Mouse (Mus musculus): Measurements from ENCODE around the gene Col4a6.

Gene Col4a6

GRCm38 (mm10) chrX:141265986-141266385 is 207.9 kb downstream of the Col4a6 start:
- no peak for DNase-seq (ENCODE audit: low read depth, low spot score)

- DNase-seq (ENCODE audit: low read depth, low spot score): no peak
Observed at GRCm38 (mm10) chrX:141249636-141250035, 224.2 kb downstream of the Col4a6 start.

DNA sequence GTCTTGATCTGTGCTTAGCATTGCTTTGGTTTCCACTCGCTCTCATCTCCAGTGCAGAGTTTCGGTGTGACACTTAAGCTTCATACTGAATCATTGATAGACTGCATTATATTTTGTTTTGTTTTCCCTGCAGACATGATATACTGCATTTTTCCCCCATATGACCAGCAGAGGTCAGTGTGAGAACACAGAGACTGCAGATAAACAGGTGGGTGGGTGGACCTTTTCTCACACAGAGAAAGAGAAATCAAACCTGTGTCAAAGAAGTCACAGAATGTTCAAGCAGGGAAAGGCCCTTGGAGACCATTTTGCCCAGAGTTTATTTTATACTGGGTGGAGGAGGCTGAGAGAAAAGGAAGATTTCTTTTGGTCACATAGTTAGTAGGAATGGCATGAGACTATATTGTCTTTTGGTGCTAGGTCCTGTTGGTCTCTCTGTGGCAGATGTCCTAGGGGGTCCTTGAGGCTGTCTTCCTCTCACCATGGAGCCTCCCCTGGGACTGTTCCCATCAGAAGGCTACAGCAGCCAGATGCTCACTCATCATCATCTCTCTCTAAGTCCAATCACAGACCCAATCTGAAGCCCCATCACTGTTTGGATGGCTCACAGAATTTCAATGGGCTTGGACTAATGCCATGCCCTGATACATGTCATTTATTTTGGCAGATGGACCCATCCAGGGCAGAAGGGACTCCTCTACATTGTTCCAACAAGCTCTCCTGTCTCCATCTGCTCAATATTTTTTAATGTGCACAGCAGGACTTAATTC is 237.1 kb downstream of the Col4a6 start:
- DNase-seq (ENCODE audit: low read depth, low spot score): no peak

DNA sequence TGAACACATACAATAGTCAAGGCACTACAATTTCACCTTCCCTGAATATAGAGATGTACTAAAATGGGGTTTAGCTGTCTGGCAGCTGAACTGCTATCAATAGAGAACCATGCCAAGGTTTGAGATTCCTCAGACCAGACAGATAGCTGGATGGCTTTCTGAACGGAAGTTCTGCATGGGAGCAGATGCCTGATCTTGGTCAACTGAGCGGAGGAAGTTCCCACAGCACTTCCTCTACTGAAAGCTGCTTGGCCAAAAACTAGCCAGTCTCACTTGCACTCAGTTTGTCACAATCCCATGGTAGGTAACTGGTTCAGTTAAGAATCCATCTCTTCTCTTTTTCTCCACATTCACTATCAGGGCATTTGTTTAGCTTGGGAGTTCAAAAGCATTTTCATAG is 245.7 kb downstream of the Col4a6 start:
- DNase-seq (ENCODE audit: low read depth, low spot score): no peak

- DNase-seq (ENCODE audit: low read depth, low spot score): no peak
Observed at GRCm38 (mm10) chrX:141212802-141213201, 261.1 kb downstream of the Col4a6 start.

DNA sequence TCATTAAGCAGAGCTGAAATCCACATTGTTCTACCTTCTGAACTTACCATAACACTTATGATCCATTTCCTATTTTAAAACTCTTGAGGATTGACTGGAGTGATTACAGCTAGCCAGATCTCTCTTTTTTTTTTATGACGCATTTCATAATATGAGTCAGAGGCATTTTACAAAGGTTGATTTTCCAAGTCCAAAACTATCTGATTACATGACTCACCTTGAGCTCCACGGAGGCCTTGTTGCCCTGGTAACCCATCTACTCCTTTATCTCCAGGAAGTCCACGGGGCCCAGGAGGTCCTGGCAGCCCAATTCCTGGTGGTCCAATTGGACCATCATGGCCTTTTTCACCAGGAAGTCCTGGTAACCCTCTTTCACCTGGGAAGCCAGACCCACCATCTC is 274.9 kb downstream of the Col4a6 start:
- DNase-seq (ENCODE audit: low read depth, low spot score): no peak

- no peak for DNase-seq (ENCODE audit: low read depth, low spot score)
Observed at GRCm38 (mm10) chrX:141195036-141195435, 278.8 kb downstream of the Col4a6 start.

- no peak for DNase-seq (ENCODE audit: low read depth, low spot score)
Observed at GRCm38 (mm10) chrX:141175353-141175752, 298.5 kb downstream of the Col4a6 start.

DNA sequence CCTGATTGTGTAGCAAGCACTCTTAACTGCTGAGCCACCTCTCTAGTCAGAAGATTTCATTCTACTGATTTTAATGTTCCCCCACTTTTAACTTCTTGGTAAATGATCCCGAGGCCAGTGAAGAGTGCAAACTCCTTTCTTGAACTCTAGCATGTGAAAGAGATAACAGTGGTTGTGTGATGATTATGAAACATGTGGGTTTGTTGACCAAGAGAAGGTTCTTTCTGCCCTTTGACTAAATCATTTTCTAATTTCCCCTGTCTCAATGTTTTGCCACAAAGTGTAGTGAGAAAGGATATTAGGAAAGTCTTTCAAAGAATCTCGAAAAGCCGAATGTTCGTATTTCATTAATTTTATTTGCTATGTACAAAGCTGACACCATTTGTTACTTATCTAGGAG is 308.8 kb downstream of the Col4a6 start:
- DNase-seq (ENCODE audit: low read depth, low spot score): no peak

- no peak for DNase-seq (ENCODE audit: low read depth, low spot score)
Observed at GRCm38 (mm10) chrX:141160371-141160770, 313.5 kb downstream of the Col4a6 start.

GRCm38 (mm10) chrX:141158160-141158559 is 315.7 kb downstream of the Col4a6 start:
- no peak for DNase-seq (ENCODE audit: low read depth, low spot score)

DNA sequence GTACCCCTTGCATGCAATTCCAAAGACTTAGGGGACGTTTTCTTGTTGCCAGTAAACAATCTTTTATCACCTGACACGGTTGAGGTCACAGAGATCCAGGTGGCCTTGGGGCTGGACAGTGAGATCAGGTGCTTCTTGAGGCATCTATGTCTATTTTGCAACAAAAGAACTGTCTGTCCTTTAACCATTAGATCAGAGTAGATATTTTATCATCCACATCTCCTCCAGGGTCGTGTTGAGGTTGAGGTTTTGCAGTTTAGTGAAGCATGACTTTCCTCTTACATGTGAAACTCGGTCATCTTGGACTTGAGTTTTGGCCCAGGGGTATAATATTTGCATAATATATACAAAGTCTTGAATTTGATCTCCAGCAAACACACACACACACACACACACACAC is 316.2 kb downstream of the Col4a6 start:
- DNase-seq (ENCODE audit: low read depth, low spot score): no peak

DNA sequence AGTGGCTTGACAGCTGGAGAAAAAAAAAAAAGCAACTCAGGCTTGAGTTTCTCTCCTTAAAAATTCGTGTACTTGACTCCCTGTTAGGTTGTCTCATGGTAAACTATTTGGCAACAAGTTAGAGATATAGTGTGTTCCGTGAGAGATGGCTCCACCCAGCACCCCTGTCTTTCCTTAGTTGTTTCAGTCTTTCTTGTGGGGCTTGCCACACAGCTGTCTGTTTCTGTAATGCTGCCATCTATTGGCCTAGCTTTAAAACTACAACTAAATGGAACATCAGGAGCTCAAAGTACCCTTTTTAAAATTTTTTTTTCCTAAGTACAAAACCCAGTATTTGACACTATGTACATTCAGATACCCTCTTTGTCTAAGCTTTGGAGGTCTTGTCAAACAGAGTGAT is 317.2 kb downstream of the Col4a6 start:
- no peak for DNase-seq (ENCODE audit: low read depth, low spot score)

DNA sequence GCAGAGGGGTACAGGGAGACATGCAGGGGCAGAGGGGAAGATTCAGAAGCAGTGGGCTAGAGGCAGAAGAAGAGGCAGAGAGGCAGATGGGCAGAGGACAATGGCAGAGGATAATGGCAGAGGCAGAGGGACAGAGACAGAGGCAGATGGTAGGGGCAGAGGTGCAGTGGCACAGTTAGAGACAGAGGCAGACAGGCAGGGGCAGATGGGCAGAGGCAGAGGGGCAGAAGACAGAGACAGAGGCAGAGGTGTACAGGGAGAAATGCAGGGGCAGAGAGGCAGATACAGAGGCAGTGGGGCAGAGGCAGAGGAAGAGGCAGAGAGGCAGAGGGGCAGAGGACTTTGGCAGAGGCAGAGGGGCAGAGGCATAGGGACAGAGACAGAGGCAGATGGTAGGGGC is 322.7 kb downstream of the Col4a6 start:
- no peak for DNase-seq (ENCODE audit: low read depth, low spot score)

- no peak for DNase-seq (ENCODE audit: low read depth, low spot score)
Observed at GRCm38 (mm10) chrX:141150290-141150689, 323.6 kb downstream of the Col4a6 start.

GRCm38 (mm10) chrX:141149705-141150104 is 324.2 kb downstream of the Col4a6 start:
- no peak for DNase-seq (ENCODE audit: low read depth, low spot score)

Measured in skeletal muscle tissue, adult 2 months (tissue).